Mouse (Mus musculus) liver, embryonic 14.5 days (tissue): ENCODE data around the gene Fbxw11.

Source experiments
- CTCF ChIP-seq: IDR thresholded peaks from 2 replicates; pipeline ENCODE4 v1.5.1; 2016; ENCODE audit warnings: antibody characterized with exemption, low read depth, control low read depth
- EP300 ChIP-seq: IDR thresholded peaks from 2 replicates; pipeline ENCODE4 v1.6.1; 2016; ENCODE audit warnings: antibody characterized with exemption, low read depth

GRCm38 (mm10) chr11:32650893-32651590 is 8.5 kb downstream of the Fbxw11 start:
- TF ChIP-seq EP300 (no peak), CTCF (no peak)
